Mouse (Mus musculus): Measurements from ENCODE around the gene Lce1i.
"Not testable (repeated sequence)": the region's sequence is repeated elsewhere in the genome, so short reads cannot be mapped to it uniquely, and the experiment has no call there.

Gene Lce1i

DNA sequence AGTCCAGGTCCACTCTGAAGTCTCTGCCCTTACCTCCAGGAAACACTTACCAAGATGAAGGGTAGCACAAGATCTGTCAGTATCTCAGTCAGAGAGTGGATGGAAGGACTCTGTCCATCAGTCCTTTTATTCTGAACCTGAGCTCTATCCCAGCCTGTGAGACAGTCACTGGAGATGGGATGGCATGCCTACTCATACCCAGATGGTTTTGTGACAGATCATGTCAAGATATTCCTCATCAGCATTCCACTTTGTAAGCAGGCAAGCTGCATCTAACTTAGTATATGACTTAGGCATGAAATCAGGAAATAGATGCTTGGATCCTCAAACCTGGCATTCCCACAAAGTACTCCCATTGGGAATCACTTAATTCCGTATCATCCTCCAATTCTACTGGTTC is at the start of gene Lce1i:
Lce1i (minus strand) TSS at position 101 of the 400 bp plus-strand sequence.
- DNase-seq (ENCODE audit: low spot score in 2 of 2): no peak

DNA sequence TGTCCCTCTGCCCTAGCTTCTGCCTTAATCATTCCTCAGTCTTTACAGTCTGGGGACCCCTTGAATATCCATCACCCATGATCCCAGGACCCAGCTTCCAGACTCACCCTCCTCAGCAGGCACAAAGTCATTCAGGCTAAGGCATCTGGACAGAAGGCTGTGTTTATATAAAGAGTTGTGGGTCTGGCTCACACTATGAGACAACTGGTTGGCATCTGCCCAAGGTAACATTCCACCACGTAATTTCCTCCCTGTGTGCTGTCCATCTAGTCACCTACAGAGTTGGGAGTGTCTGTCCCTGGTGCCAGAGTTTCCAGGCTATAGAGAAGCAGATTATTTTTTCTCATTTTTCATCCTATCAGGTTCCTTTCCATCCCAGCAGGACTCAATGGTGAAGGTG is 48.4 kb upstream of the Lce1i start, which contains the start of gene Kprp:
Kprp (minus strand) TSS at position 140 of the 400 bp plus-strand sequence.
- no peak for DNase-seq (ENCODE audit: low spot score in 2 of 2)

DNA sequence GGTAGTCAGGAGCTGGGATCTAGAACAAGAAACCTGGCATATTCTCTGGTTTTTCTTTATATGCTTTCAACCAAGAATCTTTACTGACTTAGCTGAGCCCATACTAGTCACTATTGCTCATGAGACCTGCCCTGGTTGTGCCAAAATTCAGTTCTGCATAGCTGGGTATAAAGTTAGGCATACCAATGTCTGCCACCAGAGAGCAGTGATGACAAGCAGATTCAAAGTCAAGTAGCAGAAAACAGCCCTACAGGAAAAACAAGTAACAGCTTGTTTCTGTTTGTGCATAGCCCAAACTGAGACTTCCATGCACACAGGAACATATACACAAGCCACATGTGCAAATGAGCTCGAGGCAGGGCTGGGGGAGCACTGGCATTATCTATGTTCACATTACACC is 47.1 kb upstream of the Lce1i start:
- DNase-seq (ENCODE audit: low spot score in 2 of 2): no peak

DNA sequence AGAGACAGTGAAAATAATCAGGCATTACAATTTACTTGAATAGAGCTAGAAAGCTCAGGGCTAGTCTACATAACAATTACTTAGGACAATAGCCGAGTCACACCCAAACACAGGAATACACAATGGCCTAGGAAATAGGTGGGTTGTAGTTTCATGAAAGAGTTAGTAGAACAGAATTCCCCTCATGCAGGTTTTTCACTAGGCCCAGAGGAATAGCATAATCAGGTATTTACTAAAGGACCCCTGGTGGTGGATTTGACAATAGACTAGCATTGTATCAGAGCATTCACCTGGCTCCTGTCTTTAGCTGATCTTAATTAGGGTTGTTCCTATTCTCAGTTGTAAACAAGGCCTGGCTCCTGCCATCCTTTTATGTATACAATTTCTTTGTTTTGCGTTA is 37.3 kb upstream of the Lce1i start:
- DNase-seq (ENCODE audit: low spot score in 2 of 2): not testable (repeated sequence)

DNA sequence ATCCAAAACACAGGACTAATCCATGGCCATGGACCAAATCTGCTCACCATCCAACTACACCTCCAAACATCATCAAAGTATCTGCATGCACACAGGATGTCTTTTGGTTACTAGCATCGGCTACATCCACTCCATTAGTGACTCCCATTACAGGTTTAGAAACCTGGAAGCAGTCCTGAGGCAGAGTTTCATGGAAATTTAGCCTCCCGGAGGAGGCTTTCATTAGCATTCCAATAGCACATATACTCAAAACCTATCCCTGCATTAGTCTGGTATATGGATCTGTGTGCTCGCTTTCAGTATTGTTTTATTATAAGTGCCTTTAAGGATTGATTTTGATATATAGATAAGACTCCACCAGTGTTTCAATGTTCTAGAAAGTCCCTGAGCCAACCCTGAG is 36.9 kb upstream of the Lce1i start:
- no peak for DNase-seq (ENCODE audit: low spot score in 2 of 2)

DNA sequence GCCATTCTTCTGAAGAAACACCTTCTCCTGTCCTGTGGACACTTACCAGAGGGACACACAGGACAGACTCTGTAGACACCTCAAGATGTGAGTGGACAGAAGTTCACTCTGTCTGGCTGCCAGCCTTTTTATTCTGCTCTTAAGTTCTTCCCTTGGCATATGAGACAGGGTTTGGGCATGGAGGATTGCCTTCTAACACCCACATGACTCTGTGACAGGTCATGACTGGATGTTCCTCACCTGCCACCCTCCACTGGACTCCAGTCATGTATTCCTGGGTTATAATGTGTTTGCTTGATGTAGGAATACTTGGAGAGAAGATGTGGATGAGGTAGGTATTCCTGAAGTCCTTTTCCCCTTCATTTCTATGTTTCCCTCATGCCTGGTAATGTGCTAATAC is 29.1 kb upstream of the Lce1i start, which contains the start of gene Lce1k:
Lce1k (minus strand) TSS at position 101 of the 400 bp plus-strand sequence.
- no peak for DNase-seq (ENCODE audit: low spot score in 2 of 2)

DNA sequence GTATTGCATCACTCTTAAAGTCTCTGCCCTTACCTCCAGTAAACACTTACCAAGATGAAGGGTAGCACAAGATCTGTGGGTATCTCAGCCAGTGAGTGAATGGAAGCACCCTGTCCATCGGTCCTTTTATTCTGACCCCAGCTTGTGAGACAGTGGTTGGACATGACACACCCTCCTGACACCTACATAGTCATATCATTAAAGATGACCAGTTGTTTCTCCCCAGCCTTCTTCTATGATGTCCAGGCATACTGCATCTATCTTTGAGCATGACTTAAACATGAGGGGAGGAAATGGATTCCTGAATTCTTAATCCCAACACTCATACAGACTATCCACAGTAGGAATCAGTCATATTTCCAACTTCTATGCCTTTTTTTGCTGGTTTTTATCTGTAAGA is 11.7 kb upstream of the Lce1i start, which contains the start of gene Lce1j:
Lce1j (minus strand) TSS at position 101 of the 400 bp plus-strand sequence.
- no peak for DNase-seq (ENCODE audit: low spot score in 2 of 2)

DNA sequence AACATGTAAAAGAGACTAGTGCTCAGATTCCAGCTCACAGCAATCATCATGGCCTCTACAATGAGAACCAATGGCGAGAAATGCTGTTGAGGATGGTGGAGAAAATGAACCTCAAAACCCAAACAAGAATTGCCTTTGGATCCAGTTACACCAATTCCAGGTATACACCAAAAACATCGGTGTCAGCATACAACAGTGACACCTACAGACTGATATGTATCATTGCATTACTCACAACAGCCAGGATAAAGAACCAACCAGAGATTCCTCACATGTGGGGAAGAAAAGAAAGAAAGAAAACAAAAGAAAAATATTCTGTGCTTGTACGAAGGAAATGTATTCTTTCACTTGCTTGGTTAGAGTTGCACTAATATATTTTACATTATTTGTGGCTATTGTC is 7.1 kb downstream of the Lce1i start:
- DNase-seq (ENCODE audit: low spot score in 2 of 2): no peak

DNA sequence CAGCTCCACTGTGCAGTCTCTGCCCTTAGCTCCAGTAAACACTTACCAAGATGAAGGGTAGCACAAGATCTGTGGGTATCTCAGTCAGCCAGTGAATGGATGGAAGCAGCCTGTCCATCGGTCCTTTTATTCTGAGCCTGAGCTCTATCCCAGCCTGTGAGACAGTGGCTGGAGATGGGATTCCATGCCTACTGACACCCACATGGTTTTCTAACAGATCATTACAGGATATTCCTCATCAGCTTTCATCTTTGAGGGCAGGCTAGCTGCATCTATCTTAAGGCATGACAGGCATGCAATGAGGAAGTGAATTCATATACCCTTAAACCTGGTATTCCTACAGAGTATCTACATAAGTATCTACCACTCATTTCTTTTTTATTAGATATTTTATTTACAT is 13.7 kb downstream of the Lce1i start, which contains the start of gene Lce1h:
Lce1h (minus strand) TSS at position 101 of the 400 bp plus-strand sequence.
- no peak for DNase-seq (ENCODE audit: low spot score in 2 of 2)

DNA sequence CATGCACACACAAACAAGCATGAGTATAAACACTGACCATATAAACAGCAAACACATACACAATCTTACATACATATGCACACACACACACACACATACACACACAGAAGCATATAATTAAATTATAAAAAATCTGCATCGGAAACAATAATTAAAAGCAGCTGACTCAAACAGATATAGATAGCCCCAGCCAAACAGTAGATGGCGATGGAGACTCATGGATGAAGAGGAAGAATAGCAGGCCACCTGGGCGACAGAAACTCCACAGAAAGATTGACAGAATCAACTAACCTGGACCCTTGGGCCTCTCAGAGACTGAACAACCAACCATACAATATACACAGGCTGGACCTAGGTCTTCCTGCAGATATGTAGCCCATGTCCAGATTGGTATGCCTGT is 25.5 kb downstream of the Lce1i start:
- no peak for DNase-seq (ENCODE audit: low spot score in 2 of 2)

DNA sequence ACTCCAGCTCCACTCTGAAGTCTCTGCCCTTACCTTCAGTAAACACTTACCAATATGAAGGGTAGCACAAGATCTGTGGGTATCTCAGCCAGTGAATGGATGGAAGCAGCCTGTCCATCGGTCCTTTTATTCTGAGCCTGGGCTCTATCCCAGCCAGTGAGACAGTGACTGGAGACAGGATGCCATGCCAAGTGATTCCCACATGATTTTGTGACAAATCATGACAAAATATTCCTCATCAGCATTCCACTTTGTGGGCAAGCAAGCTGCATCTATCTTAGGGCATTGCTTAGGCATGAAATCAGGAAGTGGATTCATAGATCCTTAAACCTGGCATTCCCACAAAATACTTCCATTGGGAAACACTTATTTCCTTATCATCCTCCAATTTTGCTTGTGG is 26.5 kb downstream of the Lce1i start, which contains the start of gene Lce1g:
Lce1g (minus strand) TSS at position 101 of the 400 bp plus-strand sequence.
- DNase-seq (ENCODE audit: low spot score in 2 of 2): no peak

DNA sequence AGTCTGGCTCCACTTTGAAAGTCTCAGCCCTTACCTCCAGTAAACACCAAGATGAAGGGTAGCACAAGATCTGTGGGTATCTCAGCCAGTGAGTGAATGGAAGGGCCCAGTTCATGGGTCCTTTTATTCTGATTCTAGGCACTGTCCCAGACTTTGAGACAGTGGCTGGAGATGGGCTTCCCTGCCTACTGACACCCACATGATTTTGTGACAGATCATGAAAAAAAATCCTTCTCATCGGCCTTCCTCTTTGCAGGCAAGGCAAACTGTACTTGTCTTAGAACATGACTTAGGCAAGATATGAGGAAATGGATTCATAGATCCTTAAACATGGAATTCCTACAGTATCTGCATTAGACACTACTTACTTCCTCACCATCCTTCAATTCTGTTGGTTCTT is 39.7 kb downstream of the Lce1i start, which contains the start of gene Gm38119:
Gm38119 (minus strand) TSS at position 101 of the 400 bp plus-strand sequence.
- no peak for DNase-seq (ENCODE audit: low spot score in 2 of 2)

Measured in frontal cortex, postnatal 14 days (tissue).